ENCODE assay signal across 8 mouse cellular contexts in genomic region chr4:148429686-148430085, GRCm38 (mm10). TPM values are rescaled to one million over a fixed set of nuclear protein-coding genes. Genes with fewer than 3 reads are reported as not detected.
DNase-seq lines count a peak whose midpoint lies in the region; ATAC-seq and TF ChIP-seq lines count a peak whose summit lies in the region.

No protein-coding gene starts in this region.

- 27% methylated on average over 6 of the region's 6 CpGs for WGBS in hindbrain, embryonic 12.5 days
- 21% methylated on average over 6 of the region's 6 CpGs for WGBS in midbrain, embryonic 12.5 days

- no peak overlapping the region for H3K4me2 ChIP-seq in hindbrain, embryonic 12.5 days (replicated peaks)
- H3K4me2 ChIP-seq in midbrain, embryonic 12.5 days (replicated peaks): no peak overlapping the region

- peaks cover 9% of the 10 kb centered on the region; the same call in 1 of the 2 replicates for H3K4me1 ChIP-seq in hindbrain, embryonic 12.5 days
- H3K4me1 ChIP-seq in midbrain, embryonic 12.5 days: peaks cover 8% of the 10 kb centered on the region; the same call in 1 of the 2 replicates

- no peaks in the 10 kb centered on the region for H3K9me3 ChIP-seq in hindbrain, embryonic 12.5 days (replicated peaks)
- H3K9me3 ChIP-seq in midbrain, embryonic 12.5 days: no peaks in the 10 kb centered on the region

- H3K27ac ChIP-seq in hindbrain, embryonic 12.5 days: no peak overlapping the region
- H3K27ac ChIP-seq in midbrain, embryonic 12.5 days (replicated peaks): no peak overlapping the region

- no peak overlapping the region for H3K4me3 ChIP-seq in hindbrain, embryonic 12.5 days
- H3K4me3 ChIP-seq in midbrain, embryonic 12.5 days: no peak overlapping the region

- TF ChIP-seq POLR2A in brain, embryonic 14.5 days (IDR thresholded peaks at IDR 0.05; ENCODE audit: borderline replicate concordance, extremely low read depth, insufficient read depth, insufficient read length, poor library complexity, severe bottlenecking): no peak

- no peaks in the 10 kb centered on the region for H3K27me3 ChIP-seq in hindbrain, embryonic 12.5 days
- H3K27me3 ChIP-seq in midbrain, embryonic 12.5 days: no peaks in the 10 kb centered on the region; the same call in 1 of the 2 replicates

- no peak overlapping the region for H3K9ac ChIP-seq in hindbrain, embryonic 12.5 days
- no peak overlapping the region for H3K9ac ChIP-seq in midbrain, embryonic 12.5 days (replicated peaks)

- intact Hi-C loops in left cerebral cortex, postnatal 4 days (cut with DNase I): no loop called here

- no peak for ATAC-seq in CD4-positive, CD25-positive, alpha-beta regulatory T cell, adult 4 months
- ATAC-seq in erythroblast, adult 5-6 weeks (replicated peaks; ENCODE audit: low FRiP score, poor library complexity, severe bottlenecking): peak; percentile 71
- peak; percentile 35 for ATAC-seq in hindbrain, embryonic 12.5 days (ENCODE audit: low FRiP score)
- ATAC-seq in midbrain, embryonic 12.5 days (ENCODE audit: low FRiP score, low read depth): peak; percentile 72

- peak; percentile 76 for DNase-seq in CD4-positive, CD25-positive, alpha-beta regulatory T cell, adult 2 months (ENCODE audit: low read depth, low spot score)
- DNase-seq in brain, embryonic 14.5 days (ENCODE audit: low read depth): peak; percentile 86
- peak; percentile 87 for DNase-seq in left cerebral cortex, postnatal 4 days
- DNase-seq in spleen, adult 18-20 months: peak; percentile 17 to 65

- peak; percentile 92 for TF ChIP-seq CTCF in brain, embryonic 14.5 days (IDR thresholded peaks at IDR 0.05; ENCODE audit: borderline replicate concordance, extremely low read depth, insufficient read depth, insufficient read length)

- H3K36me3 ChIP-seq in hindbrain, embryonic 12.5 days: no peaks in the 10 kb centered on the region
- H3K36me3 ChIP-seq in midbrain, embryonic 12.5 days: no peaks in the 10 kb centered on the region

RNA-seq across cellular contexts. Expression of gene Ubiad1, which starts 14.9 kb away (rescaled TPM):
- polyA plus RNA-seq in CD4-positive, CD25-positive, alpha-beta regulatory T cell, adult 4 months (2017; shearing (Covaris generic)): 10 to 100 TPM in 1 of 2 experiments, 1 to 10 TPM in 1; 8.7 to 12.9 TPM
- 15.8 and 16.7 TPM in 2 replicates for polyA plus RNA-seq in brain, embryonic 14.5 days (2012; rRNA removed)
- 0.77 and 2.3 TPM in 2 replicates for total RNA-seq in erythroblast, adult 5-6 weeks (2015; ENCODE audit: low replicate concordance)
- 1.3 and 4.9 TPM in 2 replicates for total RNA-seq in erythroblast, adult 5-6 weeks (2017; ENCODE audit: low replicate concordance)
- 20.4 and 22.2 TPM in 2 replicates for polyA plus RNA-seq in hindbrain, embryonic 12.5 days (2016; fragmentation: Nextera tagmentation; extraction: Ambion mirVana)
- total RNA-seq in left cerebral cortex, postnatal 4 days (2021): 1 to 10 TPM; 8.5 to 8.6 TPM
- 20.5 and 21.1 TPM in 2 replicates for polyA plus RNA-seq in midbrain, embryonic 12.5 days (2016; fragmentation: Nextera tagmentation; extraction: Ambion mirVana)

RNA-seq across cellular contexts. Expression of gene Mtor, which starts 18.7 kb away (rescaled TPM):
- 10 to 100 TPM in 1 of 2 experiments, 1 to 10 TPM in 1; 7.9 to 13.0 TPM for polyA plus RNA-seq in CD4-positive, CD25-positive, alpha-beta regulatory T cell, adult 4 months (2017; shearing (Covaris generic))
- 27.0 and 41.1 TPM in 2 replicates for polyA plus RNA-seq in brain, embryonic 14.5 days (2012; rRNA removed)
- 4.6 and 5.4 TPM in 2 replicates for total RNA-seq in erythroblast, adult 5-6 weeks (2015; ENCODE audit: low replicate concordance)
- total RNA-seq in erythroblast, adult 5-6 weeks (2017; ENCODE audit: low replicate concordance): 5.2 and 7.8 TPM in 2 replicates
- polyA plus RNA-seq in hindbrain, embryonic 12.5 days (2016; fragmentation: Nextera tagmentation; extraction: Ambion mirVana): 30.2 and 31.9 TPM in 2 replicates
- total RNA-seq in left cerebral cortex, postnatal 4 days (2021): 10 to 100 TPM; 78.8 to 79.3 TPM
- 33.3 and 35.4 TPM in 2 replicates for polyA plus RNA-seq in midbrain, embryonic 12.5 days (2016; fragmentation: Nextera tagmentation; extraction: Ambion mirVana)
